Mouse (Mus musculus): ENCODE measurements at regions not wholly inside any gene's neighbourhood (a gene's known extent, or its start where the extent isn't known, plus 50 kb on each side); places are given as distances from the start of the nearest gene placed in this dataset.

DNA sequence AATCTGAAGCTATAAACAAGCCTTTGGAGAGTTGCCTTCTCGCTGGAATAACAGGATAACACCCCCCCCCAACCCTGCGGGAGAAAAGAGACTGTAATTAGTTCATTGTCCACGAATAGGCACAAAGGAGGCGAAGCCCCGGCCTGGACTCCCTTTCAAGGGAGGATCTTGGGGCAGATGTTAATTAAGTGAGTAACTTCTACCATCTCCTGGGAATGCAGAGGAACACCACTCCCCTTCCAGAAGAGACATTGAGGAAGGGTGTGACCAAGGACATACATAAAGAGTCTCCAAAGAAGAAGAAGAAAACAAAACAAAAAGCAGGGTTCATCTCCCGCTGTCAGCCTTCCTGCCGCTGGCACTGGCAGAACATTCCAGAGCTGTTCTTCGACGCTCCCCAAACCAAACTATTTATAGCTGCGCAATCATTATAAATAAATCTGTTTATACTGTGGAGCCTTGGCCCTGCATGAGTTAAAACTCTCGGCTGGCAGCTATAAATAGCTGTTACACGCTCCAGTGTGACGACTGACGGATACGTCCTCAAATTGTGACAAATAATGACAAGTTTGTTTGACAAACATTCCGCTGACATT is 444.1 kb downstream of the Cd83 start:
- TF ChIP-seq CTCF (IDR thresholded peaks at IDR 0.05; ENCODE audit: borderline replicate concordance, insufficient read depth, low read depth, low read length) (no peak), POLR2A (IDR thresholded peaks at IDR 0.05; ENCODE audit: borderline replicate concordance, insufficient read depth, low read length) (no peak)

Data from cerebellum, adult 2 months (tissue).